Mouse (Mus musculus): Measurements from ENCODE around the gene Lin37. TPM values are rescaled to one million over a fixed set of nuclear protein-coding genes. Genes with fewer than 3 reads are reported as not detected.
A peak's percentile ranks its signal among the peaks of the same experiment; 100 is the strongest.

Lin37 gene
- polyA plus RNA-seq, 1 experiment from 2014 or later: 40.8 TPM

DNA sequence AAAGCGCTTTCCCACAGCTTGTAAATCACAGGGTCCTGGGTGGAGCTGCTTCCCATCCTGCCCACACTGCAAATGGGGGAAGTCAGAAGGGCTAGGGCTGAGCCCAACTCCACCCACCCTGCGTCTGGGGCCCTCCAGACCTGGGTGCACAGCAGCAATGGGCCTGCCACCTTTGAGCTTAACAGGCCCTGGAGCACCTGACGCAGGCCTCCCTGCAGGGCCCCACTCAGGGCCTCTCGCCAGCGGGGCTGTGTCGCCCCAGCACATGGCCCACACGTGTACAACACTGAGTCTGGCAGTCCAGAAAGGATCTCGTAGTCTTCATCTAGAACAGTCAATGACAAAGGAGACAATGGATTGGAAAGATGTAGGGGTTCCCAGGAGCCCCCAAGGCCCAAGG lies 20.3 kb upstream of the Lin37 start:
- H3K9me3 ChIP-seq (replicated peaks; ENCODE audit: low read length): no peaks in the 10 kb centered on the region
- H3K27ac ChIP-seq: no peak overlapping the region
- ATAC-seq (replicated peaks; ENCODE audit: low FRiP score, low read depth): no peak
- H3K9ac ChIP-seq (ENCODE audit: low read depth, low read length): no peak overlapping the region
- no peak overlapping the region for H3K4me2 ChIP-seq (ENCODE audit: low read length)
- 93% methylated on average over 8 of the region's 8 CpGs for WGBS
- DNase-seq (ENCODE audit: low spot score): no peak
- no peak overlapping the region for H3K4me3 ChIP-seq (replicated peaks; ENCODE audit: low read depth, low read length)
- no peaks in the 10 kb centered on the region for H3K27me3 ChIP-seq (ENCODE audit: insufficient read depth, low read length)
- H3K4me1 ChIP-seq (replicated peaks; ENCODE audit: insufficient read depth, low read length): no peaks in the 10 kb centered on the region
- TF ChIP-seq CTCF (IDR thresholded peaks at IDR 0.05; ENCODE audit: low read depth): no peak
- H3K36me3 ChIP-seq (ENCODE audit: insufficient read depth, low read length): peaks cover 94% of the 10 kb centered on the region

DNA sequence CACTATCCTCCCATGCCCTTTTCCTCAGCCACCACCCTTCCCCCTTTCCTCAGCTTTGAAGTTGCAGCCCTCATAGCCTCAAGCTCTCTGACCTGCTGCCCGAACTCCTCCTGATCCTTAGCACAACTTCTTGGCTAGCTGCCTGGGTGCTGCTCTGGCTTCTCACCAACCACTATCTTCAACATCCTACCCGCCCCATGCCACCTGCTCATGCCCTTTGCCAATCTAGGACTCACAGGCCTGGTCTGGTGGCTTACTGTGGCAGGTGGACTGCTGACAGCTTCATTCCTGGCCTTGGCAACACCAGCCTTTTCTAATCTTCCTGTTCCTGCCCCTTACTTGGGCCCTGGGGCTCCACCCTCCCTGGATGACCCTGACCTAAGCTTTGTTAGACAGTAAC lies 13.3 kb upstream of the Lin37 start:
- Histone ChIP-seq H3K36me3 (ENCODE audit: insufficient read depth, low read length) (peaks cover 89% of the 10 kb centered on the region), H3K27me3 (ENCODE audit: insufficient read depth, low read length) (no peaks in the 10 kb centered on the region), H3K4me3 (replicated peaks; ENCODE audit: low read depth, low read length) (no peak overlapping the region), H3K4me1 (replicated peaks; ENCODE audit: insufficient read depth, low read length) (no peaks in the 10 kb centered on the region), H3K27ac (no peak overlapping the region), H3K4me2 (ENCODE audit: low read length) (no peak overlapping the region), H3K9me3 (replicated peaks; ENCODE audit: low read length) (no peaks in the 10 kb centered on the region), H3K9ac (ENCODE audit: low read depth, low read length) (no peak overlapping the region)
- WGBS: 78% methylated on average over 2 of the region's 2 CpGs
- TF ChIP-seq CTCF (IDR thresholded peaks at IDR 0.05; ENCODE audit: low read depth): no peak
- no peak for DNase-seq (ENCODE audit: low spot score)
- no peak for ATAC-seq (replicated peaks; ENCODE audit: low FRiP score, low read depth)

GRCm38 (mm10) chr7:30572389-30572788 lies 12.8 kb upstream of the Lin37 start:
- Histone ChIP-seq H3K27ac (no peak overlapping the region), H3K36me3 (ENCODE audit: insufficient read depth, low read length) (peaks cover 83% of the 10 kb centered on the region), H3K9me3 (replicated peaks; ENCODE audit: low read length) (no peaks in the 10 kb centered on the region), H3K27me3 (ENCODE audit: insufficient read depth, low read length) (no peaks in the 10 kb centered on the region), H3K4me2 (ENCODE audit: low read length) (no peak overlapping the region), H3K4me3 (replicated peaks; ENCODE audit: low read depth, low read length) (no peak overlapping the region), H3K9ac (ENCODE audit: low read depth, low read length) (no peak overlapping the region), H3K4me1 (replicated peaks; ENCODE audit: insufficient read depth, low read length) (no peaks in the 10 kb centered on the region)
- no peak for DNase-seq (ENCODE audit: low spot score)
- ATAC-seq (replicated peaks; ENCODE audit: low FRiP score, low read depth): no peak
- 86% methylated on average over 5 of the region's 5 CpGs for WGBS
- no peak for TF ChIP-seq CTCF (IDR thresholded peaks at IDR 0.05; ENCODE audit: low read depth)

DNA sequence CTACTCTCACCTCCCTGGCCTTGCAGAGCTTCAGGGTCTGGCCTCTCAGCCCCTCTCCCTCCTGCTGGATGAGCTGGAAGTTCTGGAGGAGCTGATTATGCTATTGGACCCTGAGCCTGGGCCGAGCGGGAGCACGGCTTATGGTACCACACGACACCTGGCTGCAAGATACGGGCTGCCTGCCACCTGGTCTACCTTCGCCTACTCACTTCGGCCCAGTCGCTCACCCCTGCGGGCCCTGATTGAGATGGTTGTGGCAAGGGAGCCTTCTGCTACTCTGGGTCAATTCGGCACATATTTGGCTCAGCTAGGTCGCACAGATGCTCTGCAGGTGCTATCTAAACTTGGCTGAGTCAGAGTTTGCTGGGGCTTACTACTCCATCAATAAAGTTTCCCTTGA lies 7.9 kb upstream of the Lin37 start:
- WGBS: 84% methylated on average over 11 of the region's 11 CpGs
- Histone ChIP-seq H3K9me3 (replicated peaks; ENCODE audit: low read length) (no peaks in the 10 kb centered on the region), H3K36me3 (ENCODE audit: insufficient read depth, low read length) (peaks cover 47% of the 10 kb centered on the region), H3K4me1 (replicated peaks; ENCODE audit: insufficient read depth, low read length) (no peaks in the 10 kb centered on the region), H3K4me2 (ENCODE audit: low read length) (no peak overlapping the region), H3K27me3 (ENCODE audit: insufficient read depth, low read length) (no peaks in the 10 kb centered on the region), H3K9ac (ENCODE audit: low read depth, low read length) (no peak overlapping the region), H3K27ac (no peak overlapping the region), H3K4me3 (replicated peaks; ENCODE audit: low read depth, low read length) (no peak overlapping the region)
- DNase-seq (ENCODE audit: low spot score) (no peak), ATAC-seq (replicated peaks; ENCODE audit: low FRiP score, low read depth) (no peak)
- TF ChIP-seq CTCF (IDR thresholded peaks at IDR 0.05; ENCODE audit: low read depth): no peak

DNA sequence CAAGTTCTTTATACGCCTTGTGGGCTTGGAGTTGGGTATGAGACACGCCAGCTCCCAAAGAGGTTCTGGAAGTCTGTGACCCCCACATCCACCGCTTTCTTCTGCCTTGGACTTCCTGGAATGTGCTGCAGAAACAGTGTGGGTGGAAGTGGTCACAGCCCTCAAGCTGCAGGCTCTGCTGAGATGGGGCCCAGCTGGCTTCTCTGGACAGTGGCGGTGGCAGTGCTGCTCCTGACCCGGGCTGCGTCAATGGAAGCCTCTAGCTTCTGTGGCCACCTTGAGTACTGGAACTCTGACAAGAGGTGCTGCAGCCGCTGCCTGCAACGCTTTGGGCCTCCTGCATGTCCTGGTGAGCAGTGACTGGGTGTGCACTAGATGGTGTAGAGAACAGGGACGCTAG lies 6.4 kb upstream of the Lin37 start:
- no peak overlapping the region for H3K4me3 ChIP-seq (replicated peaks; ENCODE audit: low read depth, low read length)
- 73% methylated on average over 9 of the region's 9 CpGs for WGBS
- H3K4me1 ChIP-seq (replicated peaks; ENCODE audit: insufficient read depth, low read length): no peaks in the 10 kb centered on the region
- H3K4me2 ChIP-seq (ENCODE audit: low read length): no peak overlapping the region
- H3K9me3 ChIP-seq (replicated peaks; ENCODE audit: low read length): no peaks in the 10 kb centered on the region
- DNase-seq (ENCODE audit: low spot score) (peak; percentile 48), ATAC-seq (replicated peaks; ENCODE audit: low FRiP score, low read depth) (no peak)
- no peaks in the 10 kb centered on the region for H3K27me3 ChIP-seq (ENCODE audit: insufficient read depth, low read length)
- no peak overlapping the region for H3K27ac ChIP-seq
- H3K9ac ChIP-seq (ENCODE audit: low read depth, low read length): no peak overlapping the region
- no peak for TF ChIP-seq CTCF (IDR thresholded peaks at IDR 0.05; ENCODE audit: low read depth)
- peaks cover 39% of the 10 kb centered on the region for H3K36me3 ChIP-seq (ENCODE audit: insufficient read depth, low read length)

DNA sequence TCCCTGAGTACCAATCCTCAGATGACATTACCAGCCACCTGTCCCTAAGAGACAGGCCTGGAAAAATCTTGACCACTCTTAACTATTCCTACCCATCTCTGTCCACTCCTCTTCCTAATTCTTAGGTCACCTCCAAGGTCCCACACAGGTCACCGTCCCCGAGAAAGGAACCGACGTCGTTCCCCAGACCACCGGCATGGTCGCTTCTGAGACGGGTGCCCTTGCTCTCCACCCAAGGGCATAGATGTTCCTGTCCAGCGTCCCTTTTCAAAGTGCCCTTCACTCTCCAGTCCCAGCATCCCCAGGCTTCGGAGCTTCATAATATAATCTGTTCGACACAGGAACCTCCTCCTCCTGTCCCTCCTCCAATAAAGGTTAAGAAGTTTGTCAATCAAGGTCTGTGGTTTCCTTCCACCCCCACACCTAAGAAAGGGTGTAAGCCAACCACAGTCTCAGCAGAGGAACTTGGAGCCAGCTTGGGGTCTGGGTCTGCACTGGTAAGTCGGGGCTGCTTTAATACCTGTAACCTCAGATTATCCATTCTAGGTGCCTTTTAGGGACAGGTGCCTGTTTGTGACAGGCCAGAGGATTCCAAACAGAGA lies 5.4 kb upstream of the Lin37 start, which contains the start of gene Igflr1:
TSS of gene Igflr1 (plus strand) at position 458 of the 602 bp plus-strand sequence.
- ATAC-seq (replicated peaks; ENCODE audit: low FRiP score, low read depth) (no peak), DNase-seq (ENCODE audit: low spot score) (no peak)
- Histone ChIP-seq H3K4me1 (replicated peaks; ENCODE audit: insufficient read depth, low read length) (no peaks in the 10 kb centered on the region), H3K9me3 (replicated peaks; ENCODE audit: low read length) (no peaks in the 10 kb centered on the region), H3K9ac (ENCODE audit: low read depth, low read length) (no peak within 1 kb of the TSS), H3K27ac (no peak within 1 kb of the TSS), H3K27me3 (ENCODE audit: insufficient read depth, low read length) (no peaks in the 10 kb centered on the region), H3K4me2 (ENCODE audit: low read length) (0 out of 2 replicates have a peak within 1 kb of the TSS, but pooled peaks have one; percentile 58), H3K4me3 (replicated peaks; ENCODE audit: low read depth, low read length) (no peak within 1 kb of the TSS), H3K36me3 (ENCODE audit: insufficient read depth, low read length) (peaks cover 31% of the 10 kb centered on the region)
- no peak for TF ChIP-seq CTCF (IDR thresholded peaks at IDR 0.05; ENCODE audit: low read depth)
- 93% methylated on average over 12 of the region's 12 CpGs for WGBS

DNA sequence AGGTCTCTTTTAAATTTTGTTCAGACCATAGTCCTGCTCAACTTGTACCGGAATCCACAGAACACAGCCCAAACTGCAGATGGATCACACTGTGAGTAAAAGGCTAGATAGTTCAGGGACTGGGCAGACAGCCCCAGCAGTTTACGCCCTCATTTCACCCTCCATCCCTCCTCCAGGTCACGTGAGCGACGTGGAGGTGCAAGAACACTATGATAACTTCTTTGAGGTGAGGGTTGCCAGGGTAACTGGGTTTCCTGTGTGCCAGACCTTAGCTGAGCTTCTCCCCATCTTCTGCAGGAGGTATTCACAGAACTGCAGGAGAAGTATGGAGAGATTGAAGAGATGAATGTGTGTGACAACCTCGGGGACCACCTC lies 4.3 kb upstream of the Lin37 start:
- Histone ChIP-seq H3K9me3 (replicated peaks; ENCODE audit: low read length) (no peaks in the 10 kb centered on the region), H3K36me3 (ENCODE audit: insufficient read depth, low read length) (peaks cover 19% of the 10 kb centered on the region), H3K27ac (peak overlapping the region; percentile 97; the same call in 1 of the 2 replicates), H3K4me2 (ENCODE audit: low read length) (peak overlapping the region; percentile 58), H3K4me1 (replicated peaks; ENCODE audit: insufficient read depth, low read length) (peaks cover 2% of the 10 kb centered on the region; the same call in 1 of the 2 replicates), H3K27me3 (ENCODE audit: insufficient read depth, low read length) (no peaks in the 10 kb centered on the region), H3K4me3 (replicated peaks; ENCODE audit: low read depth, low read length) (peak overlapping the region; percentile 86), H3K9ac (ENCODE audit: low read depth, low read length) (0 out of 2 replicates have a peak overlapping the region, but pooled peaks have one; percentile 86)
- WGBS: 24% methylated on average over 6 of the region's 6 CpGs
- no peak for DNase-seq (ENCODE audit: low spot score)
- no peak for ATAC-seq (replicated peaks; ENCODE audit: low FRiP score, low read depth)
- TF ChIP-seq CTCF (IDR thresholded peaks at IDR 0.05; ENCODE audit: low read depth): no peak
